Mouse (Mus musculus) cerebellum, adult 9-11 months (tissue): ENCODE measurements at regions not wholly inside any gene's neighbourhood (a gene's known extent, or its start where the extent isn't known, plus 50 kb on each side); places are given as distances from the start of the nearest gene placed in this dataset.
"Not testable (repeated sequence)": the region's sequence is repeated elsewhere in the genome, so short reads cannot be mapped to it uniquely, and the experiment has no call there.

ENCODE experiments used
- DNase-seq: peaks from one replicate; pipeline ENCODE4 v3.0.0; 2022

DNA sequence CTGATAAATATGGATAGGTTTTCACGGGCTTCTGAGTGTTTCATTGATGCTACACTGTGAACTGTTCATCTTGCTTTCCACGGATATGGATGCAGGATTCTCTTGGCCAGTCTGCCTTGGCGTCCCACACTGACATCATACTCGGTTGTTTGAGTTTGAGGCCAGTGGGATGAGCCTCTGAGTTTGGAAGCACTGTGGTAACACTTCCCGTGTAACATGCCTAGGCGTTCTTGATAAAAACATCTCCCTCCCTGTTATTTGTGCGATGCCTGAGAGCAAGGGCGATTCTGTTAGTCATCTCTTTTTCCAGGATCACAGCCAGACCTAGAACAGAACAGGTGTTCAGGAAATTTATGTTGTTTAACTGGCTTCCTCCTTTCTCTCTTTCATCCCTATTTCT lies 482.5 kb upstream of the Id2 start:
- DNase-seq, result peak; percentile 28

DNA sequence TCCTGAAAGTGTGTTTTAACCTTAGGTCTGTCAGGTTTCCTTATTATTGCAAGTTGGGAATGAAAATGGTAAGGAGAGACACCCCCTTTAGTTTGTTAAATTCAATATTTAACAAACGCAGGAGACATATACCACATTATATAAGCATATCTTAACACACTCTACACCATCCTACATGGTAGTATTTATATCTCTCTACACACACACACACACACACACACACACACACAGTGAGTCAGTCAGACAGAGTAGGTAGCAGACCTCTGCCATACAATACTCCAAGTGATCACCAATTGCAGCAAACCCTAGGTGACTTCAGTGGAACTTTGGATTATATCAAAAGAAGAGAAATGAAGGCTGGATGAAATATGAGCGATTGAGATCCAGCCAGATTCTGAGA lies 468.2 kb upstream of the Id2 start:
- DNase-seq, result no peak

DNA sequence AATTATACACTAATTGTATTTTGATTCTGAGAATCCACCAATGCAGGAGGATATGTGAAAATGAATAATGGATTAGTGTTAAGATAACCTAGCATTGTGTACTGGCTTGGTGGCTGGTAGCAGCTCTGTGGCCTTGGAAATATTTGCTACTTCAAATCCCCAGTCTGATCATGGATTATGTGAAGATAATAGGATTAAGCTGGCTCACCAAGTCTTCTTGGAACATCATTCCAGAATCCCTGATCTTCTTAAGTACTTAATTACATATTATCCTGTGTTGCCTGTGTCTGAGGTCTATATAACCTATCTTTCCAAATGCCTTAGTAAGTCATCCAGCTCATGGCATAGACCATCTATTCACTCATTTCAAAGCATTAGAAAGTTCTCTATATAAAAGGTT lies 462.7 kb upstream of the Id2 start:
- no peak for DNase-seq

DNA sequence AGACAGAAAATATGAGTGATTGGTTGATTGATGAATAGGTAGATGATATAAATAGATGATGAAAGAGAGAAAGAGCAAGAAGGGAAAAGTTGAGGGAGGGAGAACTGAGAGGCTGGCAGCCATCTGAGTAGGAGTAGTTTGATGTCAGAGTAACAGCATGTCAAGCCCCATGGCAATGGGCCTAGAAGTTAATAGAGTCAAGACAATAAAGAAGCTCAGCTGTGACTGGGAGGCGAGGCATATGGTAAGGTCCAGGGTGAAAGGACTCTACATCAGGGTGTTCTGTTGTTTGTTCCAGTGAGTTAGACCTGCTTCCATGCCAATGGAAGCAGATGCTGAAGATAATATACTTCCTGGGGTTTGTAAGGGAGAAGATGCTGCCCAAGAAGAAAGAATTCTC lies 456.7 kb upstream of the Id2 start:
- DNase-seq, result no peak

DNA sequence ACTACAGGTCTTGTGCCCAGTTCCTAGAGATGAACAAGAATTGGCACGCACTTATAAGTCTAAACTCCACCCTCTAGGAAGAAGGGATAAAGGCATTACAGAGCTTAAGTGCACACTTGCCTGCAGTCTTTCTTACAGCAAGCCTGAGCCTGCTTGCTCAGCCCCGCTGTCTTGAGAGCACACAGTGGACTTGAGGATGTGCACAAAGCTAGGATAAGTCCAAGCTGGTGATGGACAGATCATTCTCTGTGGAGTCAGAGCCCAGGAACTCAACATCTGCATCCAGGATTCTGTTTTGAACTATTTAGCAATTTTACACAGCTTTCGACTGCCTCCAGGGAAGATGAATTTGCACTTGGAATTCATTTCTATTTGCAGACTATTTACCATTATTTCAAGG lies 452.8 kb upstream of the Id2 start:
- DNase-seq, result no peak

DNA sequence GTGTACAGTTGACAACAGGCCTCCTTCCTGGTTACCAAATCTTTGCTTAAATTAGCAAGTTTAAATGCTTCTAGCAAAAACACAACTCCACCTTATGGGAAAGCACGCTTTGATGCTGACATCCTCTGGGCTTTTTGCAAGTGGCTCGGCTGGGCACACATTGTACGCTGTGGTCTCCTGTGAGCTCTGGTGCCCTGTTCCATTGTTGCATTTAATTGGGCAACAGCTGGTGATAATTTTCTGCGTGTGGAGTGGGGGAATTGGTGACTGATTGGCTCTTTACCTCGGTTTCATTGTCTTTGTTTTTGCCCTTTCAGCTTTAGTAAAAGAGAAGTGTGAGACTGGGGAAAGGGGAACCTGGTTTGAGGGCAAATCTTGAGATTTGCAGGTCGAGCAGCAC lies 447.3 kb upstream of the Id2 start:
- DNase-seq, result no peak

DNA sequence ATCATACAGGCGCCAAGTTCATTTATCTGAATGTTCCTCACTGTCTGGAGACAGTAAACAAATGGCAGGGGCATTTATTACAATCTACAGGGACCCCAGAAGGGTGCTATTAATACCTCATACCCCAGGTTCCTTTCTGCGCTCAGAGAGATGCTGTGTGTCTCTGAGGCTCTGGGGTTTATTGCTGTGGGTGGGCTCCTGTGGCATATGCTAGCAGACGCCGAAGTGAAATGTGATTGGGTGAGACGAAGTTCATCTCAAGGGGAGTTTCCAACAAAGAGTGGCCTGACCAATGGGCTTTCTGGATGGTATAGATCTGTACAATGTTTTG lies 437.6 kb upstream of the Id2 start:
- no peak for DNase-seq

DNA sequence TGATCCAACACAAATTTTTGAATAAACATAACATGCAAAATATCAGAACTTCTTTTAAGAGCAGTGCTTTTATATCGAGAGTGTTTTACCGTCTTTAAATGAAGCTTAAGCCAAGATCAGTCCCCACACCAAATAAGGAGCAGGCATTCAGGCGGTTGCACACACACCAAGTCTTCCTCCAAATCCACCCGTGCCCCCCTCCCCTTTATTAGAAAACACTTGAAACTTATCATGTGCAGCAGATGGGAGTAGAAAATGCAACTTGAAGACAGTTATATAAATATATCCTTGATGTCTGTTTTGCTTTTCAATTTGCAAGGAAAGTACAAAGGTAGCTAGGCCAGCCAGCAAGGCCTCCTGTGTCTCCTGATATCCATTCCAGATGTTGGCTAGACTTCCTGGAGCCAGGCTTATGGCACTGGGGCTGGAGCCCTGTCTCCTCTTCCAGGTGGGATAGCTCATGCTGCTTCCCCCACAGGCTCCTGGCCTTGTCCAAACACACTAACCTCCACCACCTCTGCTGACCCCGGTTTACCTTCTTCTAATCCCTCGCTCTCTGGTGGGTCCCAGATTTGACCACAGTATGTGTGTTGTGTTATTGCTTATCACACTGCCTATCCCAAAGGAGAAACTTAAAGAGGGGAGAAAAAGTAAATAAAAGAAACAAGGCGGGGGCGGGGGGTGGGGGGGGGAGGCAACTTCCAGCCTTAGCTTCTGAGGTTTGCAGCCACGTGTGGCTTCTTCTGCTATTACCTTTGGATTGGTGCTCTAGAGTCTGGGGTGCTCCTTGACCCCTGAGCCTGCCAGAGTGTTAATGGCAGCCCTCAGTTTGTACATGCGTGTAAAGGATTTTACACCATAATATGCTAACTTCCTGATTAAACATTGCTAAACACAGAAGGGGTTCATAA lies 437.0 kb upstream of the Id2 start:
- no peak for DNase-seq

DNA sequence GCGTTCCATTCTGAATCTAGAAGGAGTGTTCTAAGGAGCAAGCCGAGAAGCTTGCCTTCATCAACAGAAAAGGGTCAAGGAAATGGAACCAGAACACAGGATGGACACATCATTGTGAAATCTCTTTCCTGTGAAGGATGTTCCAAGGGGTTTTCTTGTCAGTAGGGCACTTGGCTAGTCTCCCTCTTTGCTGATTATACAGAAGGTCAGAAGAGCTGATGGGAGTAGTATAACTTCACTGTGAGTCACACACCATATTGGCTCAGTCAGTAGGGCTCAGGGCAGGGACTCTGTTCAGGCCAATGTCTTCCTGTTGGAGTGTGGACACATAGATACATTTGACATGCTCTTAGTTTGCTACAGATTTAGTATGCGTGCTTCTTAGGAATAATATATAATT lies 433.5 kb upstream of the Id2 start:
- DNase-seq, result no peak

DNA sequence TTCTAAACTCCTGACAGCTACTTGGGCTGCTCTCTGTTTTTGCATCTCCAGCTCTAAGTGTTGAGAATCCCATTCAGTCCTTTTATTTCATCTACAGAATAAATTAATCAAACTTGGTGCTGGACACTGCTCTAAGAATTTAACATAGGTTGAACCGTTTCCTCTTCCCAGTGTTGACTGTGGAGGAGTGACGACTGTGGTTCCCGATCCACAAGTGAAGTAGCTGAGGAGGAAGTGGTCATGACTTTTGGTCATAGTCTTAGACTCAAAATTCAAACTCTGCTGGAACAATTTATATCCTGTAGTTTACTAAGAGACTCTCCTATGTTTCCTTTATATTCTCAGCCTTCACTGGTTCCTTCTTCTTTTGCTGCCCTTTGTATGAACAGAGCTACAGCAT lies 432.6 kb upstream of the Id2 start:
- DNase-seq, result no peak

DNA sequence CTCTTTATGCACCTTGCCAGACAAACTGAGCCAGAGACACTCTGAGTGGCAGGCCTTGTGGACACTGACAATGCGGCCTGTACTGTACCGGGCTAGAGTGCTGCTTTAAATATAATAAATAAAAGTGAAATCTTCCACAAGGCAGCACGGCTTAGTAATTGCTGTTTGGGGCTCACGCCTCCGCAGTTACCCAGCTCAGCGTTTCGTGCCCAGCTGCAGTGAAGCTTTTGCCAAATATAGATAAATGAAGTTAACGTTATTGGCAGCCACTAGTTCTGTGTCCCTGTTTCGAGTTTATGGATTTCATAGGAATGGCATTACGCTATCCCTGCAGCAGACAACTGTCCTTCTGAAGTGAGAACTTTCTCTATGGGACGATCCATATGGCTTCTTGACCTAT lies 429.7 kb upstream of the Id2 start:
- DNase-seq, result no peak

DNA sequence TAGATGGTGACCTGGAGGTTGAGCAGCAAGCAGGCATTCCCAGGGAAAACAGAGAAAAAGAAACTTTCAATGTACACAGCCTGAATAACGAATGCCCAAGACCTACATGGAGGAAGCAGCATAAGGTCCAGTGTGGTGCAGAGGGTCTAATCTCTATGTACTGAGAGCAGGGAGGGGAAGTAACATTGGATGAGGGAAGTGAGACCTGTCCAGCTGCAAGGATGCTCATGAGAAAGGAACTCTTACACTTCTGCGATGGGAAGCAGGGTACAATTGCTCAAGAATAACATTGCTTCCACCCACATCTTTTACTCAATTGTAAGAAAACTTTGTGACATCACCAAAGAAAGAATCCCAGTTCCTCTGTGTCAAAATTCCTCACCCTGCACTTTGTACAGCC lies 419.8 kb upstream of the Id2 start:
- DNase-seq, result no peak

DNA sequence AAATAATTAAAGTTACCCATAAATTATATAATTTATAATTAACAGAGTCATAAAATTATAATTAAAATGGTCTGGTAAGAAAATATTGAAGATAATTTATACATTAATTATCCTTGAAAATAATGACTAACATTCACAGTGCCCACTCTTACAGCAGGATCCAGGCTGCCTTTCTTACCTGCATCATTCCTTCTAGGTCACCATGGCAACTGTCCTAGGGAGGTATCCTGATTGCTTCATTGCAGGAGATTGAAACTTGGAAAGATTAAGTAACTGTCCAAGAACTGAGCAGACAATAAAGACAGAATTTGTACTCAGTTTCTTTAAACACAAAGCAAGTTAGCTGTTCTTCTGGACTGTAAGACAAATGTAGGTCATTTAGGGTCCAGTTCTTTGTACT lies 416.7 kb upstream of the Id2 start:
- DNase-seq, result no peak

DNA sequence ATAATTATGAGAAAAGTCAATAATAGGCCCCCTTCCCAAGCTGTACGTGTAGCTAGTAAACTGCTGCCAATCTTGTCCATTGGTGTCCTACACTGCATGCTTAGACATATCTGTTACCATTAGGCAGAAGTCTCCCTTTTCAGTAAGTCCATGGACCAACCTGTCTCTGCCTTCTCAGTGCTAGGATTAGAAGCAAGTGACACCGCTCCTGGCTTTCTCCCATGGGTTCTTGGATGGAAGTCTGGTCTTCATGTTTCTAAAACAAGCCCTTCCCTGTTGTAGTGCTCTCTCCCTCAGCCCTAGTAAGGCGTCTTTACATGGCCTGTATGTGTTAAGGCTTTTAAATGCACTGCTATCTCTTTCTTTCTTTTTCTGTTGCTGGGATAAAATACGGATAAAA lies 412.7 kb upstream of the Id2 start:
- DNase-seq, result no peak

DNA sequence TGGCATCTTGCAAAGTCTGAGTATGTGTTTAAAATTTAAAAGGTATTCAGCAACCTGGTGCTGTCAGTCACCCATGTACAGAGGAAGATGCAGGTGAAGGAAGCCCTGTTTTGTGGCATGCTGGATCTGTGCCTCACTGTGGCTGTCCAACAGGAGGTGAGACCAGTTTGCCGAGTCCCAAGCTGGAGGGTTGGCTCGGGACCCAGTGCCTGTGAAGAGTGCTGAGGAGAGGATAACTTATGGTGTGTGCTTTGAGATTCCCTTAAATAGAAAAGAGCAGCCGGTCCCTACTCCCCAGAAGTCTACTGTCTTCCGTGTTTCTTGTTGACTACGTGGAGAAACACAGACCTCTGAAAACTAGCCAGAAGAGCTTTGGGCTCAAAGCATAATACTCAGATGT lies 396.3 kb upstream of the Id2 start:
- DNase-seq, result peak; percentile 56

DNA sequence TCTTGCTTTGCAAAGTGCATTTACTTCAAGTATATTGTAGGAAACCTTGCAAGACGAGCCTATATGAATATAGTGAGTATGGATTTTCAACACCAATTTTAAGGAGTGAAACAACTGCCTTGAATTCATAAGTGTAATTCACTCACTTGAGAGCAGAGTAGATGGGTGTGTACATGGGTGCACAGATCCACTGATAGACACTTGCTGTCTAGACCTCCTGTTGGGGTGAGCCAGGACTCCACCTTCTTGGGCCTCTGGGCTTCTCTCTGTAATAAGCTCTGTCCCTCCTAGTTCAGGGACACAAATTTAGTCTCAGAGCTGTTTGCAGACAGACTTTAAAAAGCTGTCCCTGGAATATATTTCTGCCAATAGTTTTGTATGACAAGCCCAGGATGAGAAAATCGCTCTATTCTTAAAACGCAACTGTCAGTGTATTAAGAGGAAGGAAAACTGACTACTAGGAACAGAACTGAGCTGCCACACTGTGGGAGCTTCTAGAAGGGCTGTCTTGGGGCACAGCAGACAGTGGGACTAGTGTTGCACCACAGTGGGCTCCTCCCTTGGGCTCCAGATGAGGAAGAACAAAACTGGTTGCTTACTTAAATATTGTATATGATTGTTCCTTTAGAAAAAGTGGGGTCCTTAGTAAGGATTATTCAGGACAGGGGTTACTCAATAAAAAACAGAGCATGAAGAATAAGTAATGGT lies 395.7 kb upstream of the Id2 start:
- DNase-seq, result no peak

DNA sequence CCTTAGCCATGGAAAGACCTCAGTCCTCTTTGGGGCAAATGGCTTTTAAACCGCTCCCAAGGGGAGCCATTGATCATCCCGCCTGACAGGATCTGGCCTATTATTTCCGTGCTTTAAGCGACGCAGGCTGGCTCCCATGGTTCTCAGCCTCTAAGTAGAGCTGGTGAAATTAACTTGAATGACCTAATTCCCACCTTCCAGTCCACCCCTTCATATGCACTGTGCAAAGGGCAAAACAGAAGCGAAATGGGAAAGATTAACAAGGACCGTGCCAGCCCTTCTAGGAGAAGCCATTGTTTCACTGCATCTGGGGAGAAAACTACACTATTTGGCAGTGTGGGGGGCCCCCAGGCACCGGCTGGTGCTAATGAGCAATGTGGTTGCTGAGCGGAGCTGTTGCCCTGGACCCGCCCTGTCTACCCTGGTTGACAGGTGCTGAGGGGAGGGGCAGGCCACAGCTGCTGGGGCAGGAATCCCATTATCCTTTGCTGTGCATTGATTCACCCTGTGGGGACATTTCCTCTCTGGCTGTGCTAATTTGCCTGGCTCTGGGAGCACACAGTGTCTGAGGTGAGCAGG lies 378.3 kb upstream of the Id2 start:
- no peak for DNase-seq

DNA sequence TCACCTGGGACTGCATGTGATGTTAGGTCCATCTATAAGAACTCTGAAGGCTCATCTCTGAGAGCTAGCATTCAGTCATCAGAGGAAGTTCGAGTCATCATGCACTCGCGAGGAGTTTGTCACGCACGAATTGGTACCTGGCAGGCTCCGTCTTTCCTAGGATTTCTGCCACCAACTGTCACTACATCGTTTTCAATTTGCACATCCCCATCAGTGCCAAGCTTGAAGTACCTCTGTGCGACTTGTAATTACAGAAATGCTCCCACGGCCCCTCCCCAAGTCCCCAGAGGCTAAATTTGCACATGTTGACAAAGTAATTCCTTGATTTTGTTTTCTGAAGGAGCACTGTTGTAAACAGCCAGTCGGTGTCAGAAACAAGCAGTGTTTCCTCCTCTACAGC lies 372.2 kb upstream of the Id2 start:
- DNase-seq, result peak; percentile 7

DNA sequence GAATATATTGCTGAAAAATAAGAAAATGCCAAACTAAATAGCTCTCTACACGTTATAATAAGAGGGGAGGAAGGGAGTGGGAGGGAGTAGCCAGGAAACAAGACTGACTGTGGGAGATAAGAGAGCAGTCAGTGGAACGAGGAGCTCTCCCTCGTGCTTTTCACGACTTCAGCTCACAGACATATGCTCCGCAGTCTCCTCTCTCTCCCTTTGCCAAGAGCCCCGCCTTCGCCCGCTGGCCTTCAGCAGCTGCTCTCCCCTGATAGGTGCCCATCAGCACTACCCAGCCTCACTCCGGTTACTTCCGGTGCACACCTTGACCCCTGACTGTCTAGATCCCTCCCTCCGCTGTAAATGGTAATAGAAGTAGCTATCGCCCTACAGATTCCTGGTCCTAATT lies 370.8 kb upstream of the Id2 start:
- DNase-seq, result no peak

DNA sequence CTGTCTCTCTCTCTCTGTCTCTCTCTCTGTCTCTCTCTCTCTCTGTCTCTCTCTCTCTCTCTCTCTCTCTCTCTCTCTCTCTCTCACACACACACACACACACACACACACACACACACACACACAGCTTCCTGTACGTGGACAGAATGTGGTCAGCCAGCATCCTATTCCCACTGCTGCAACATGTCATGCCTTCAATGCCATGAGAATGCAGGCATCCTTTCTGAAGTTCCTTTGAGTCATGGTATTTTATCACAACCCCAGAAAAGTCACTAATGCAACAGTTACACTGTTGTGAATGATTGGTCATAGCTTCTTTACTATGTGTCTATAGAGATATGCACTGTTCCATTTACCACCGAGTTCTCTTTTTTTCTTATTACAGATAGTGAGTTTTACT lies 365.8 kb upstream of the Id2 start:
- DNase-seq, result not testable (repeated sequence)

DNA sequence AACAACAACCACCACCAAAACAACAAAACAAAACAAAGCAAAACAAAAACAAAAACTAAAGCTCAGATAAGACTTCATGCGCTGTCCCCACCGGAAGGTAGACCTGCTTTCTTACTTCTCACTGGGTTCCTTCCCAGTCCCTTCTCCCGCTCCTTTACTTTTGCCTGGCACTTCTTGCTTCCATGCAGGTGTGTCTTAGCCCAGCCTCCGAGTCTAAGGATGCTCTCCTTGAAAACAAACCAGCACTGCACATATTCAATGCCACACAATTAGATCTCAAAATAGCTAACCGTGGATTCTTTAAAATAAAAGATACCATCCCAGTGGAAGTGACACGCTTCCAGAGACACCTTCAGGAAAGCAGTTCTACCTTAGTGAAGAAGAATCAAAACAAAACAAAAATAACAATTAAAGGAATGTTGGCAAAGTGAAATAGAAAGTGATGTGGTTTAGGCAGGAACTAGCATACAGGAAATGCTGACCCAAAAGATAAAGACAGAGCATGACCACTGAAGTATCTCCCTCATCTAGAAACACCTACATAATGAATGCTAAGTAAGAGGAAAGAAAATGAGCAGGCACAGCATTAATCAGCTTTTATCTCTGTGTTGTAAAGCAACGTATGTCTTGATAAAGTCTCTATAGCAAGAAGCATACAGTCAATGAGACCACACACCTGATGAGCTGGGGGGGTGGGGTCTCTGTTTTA lies 358.5 kb upstream of the Id2 start:
- no peak for DNase-seq

DNA sequence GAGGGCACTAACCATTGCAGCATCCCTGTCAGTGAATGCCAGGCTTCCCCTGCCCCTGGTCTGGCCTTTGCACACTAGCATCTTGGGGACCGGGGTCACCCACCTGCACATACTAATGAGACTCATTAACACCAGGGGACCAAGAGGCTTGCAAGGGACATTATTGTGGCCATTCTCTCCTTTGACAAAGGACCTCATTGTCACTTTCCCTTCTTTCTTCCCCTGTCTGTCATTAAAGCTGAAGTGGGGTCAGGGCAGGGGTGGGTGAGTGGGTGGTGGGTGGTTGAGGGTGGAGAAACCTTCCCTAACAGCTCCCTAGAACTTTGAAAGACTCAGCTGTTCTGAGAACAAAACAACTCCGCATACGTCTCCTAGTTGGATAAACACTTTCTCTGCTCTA lies 356.4 kb upstream of the Id2 start:
- no peak for DNase-seq

DNA sequence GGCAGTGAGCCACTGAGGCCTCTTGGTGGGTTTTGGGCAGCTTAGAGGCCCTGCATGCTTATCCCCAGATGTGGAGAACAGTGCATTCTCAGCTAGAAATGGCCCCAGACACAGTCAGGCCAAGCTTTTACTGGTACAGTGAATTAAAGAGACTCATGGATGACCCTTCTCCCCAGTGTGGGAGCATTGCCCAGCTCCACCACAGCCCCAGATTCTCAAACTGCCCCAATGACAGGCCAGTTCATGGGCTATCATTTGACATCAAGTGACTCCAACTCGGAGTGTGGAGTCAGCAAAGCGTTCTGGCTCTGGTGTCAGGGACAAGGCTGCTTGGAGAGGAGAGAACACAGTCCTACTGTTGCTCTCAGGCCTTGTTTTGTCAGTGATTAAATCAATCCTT lies 354.2 kb upstream of the Id2 start:
- no peak for DNase-seq

DNA sequence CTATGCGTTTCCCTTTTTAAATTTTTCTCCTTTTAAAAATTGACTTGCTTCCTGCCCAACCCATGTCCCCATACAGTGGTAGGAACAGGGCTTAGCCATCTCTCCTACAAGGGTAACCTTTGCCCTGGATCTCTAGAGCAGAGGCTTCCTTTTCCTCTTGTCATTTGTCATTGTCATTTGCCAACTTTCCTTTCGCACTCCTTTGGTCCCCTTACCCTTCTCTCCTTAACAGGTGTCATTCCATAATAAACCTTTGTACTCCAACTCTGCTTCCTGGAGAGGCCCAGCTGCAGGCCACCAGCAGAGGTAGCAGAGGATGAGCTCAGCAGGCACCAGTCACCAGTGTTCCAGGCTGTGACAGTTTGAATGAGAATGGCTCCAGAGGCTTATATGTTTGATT lies 347.4 kb upstream of the Id2 start:
- DNase-seq, result no peak
